Mouse (Mus musculus): Measurements from ENCODE around the gene AW146154.
"Not testable (repeated sequence)": the region's sequence is repeated elsewhere in the genome, so short reads cannot be mapped to it uniquely, and the experiment has no call there.

Gene AW146154

DNA sequence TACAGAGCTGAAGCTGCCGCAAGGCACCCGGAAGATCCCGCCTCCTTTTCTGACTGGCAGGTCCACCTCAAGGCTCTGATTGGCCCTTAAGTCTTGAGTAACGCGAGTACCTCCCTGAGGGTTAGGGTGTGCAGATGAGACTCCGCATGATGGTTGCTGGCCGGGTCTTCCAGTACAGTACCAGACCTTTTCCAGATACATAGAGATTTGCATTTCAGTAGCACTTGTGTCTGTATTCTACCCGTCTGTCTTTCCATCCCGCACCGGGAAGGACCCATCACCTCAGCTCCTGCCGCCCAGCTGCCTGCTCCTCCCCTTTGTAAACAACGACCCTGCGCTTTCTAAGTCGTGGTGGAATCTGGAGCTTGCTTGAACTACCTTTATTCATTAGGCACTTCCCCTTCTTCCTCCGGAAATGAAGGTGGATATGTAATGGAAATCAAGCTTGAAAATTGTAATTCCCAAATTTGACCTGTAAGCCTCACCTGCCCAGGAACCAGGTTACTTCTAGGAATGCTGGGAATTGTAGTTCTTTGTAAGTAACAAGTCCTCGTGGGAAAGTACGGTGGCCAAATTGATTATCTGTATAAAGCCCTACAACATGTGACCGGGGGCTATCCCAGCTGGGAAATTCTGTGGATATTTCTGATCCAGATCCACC is at the start of gene AW146154, which contains the start of gene Gm20449:
TSS of gene AW146154 (minus strand) at position 502 of the 661 bp plus-strand sequence.
TSS of gene Gm20449 (minus strand) at position 29 of the 661 bp plus-strand sequence.
- peak; percentile 74 for DNase-seq (ENCODE audit: low read depth, low spot score)

DNA sequence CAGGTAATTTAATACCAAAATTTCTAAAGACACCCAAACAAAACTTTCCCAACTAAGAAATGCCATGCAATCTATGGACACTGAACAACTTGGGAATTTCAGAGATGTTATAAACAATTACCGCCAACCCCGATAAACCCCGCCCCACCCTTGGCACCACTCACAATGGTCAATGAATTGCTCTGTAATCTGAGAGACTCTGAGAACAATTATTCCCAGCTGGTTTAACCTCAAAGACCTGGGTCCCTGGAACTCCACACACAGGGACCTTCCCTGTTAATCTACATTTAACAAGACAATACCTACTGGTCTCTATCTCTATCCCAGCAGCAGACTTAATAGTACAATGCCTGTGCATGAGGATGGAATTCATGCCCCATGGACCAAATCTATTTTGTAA is 13.0 kb upstream of the AW146154 start:
- DNase-seq (ENCODE audit: low read depth, low spot score), result no peak

GRCm38 (mm10) chr7:41512207-41512606 is 12.5 kb upstream of the AW146154 start:
- no peak for DNase-seq (ENCODE audit: low read depth, low spot score)

DNA sequence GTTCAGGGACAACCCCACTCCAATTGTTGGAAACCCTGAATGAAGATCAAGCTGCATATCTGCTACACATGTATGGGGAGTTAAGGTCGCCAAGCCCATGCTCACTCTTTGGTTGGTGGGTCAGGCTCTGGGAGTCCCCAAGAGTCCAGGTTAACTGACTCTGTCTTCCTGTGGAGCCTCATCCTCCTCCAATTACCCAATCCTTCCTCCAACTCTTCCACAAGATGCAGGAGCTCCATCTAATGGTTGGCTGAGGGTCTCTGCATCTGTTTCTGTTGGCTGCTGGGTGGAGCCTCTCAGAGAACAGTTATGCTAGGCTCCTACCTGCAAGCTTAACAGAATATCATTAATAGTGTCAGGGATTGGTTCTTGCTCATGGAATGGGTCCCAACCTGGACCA is 2.7 kb upstream of the AW146154 start:
- DNase-seq (ENCODE audit: low read depth, low spot score), result no peak

DNA sequence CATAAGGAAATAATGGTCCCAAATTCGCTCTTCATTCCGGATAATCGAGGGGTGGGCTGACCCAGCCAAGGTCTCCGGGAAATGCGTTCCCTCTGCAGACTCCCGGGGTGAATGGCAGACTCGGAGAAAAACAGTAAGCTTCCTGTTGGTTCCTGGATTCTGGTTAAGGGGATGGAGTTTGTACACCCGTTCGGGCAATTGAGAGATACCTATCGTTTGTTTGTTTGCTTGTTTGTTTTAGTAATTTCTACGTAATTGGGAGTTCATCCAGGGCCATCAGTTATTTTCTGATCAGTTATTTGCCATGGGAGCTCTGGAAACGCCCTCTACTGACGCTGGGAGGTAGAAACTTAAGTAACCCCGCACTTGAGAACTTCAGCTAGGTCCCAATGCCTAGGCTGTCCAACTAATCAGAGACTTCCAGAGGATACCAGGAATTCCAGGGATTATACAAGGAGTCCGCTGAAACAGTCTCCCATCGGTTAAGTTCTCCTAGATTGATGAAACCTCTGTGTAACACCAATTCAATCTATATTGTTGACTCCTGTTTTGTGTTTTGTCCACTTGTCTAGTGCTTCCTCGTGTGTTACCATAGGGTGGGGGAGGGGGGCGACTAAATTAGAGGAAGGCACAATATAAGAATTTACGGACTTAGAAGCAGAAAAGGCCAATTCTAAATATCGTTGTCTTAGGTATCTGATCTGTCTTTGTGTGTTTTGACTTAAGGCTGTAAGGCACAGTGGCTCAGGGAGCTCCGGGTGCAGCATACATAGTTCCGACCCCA is 653 bp upstream of the AW146154 start:
- peak; percentile 49 for DNase-seq (ENCODE audit: low read depth, low spot score)

DNA sequence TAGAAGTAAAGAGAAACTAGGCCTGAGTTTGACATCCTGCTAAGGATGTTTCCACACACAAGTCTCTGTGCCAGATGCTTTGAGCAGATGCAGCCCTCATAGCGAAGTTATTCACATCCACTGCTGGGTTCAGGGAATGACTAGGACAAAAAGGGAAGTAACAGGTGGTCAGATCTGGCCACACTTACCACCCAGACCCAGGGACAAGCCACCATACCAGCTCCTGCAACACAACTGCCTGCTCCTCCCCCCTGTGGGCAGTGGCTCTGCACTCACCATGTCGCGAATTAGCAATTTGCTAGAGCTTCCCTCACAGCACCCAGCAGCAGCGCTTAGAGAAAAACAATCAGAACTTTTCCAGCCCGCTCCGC is 687 bp downstream of the AW146154 start:
- DNase-seq (ENCODE audit: low read depth, low spot score), result not testable (repeated sequence)

- DNase-seq (ENCODE audit: low read depth, low spot score), result not testable (repeated sequence)
Measured at GRCm38 (mm10) chr7:41498464-41498863, 1.2 kb downstream of the AW146154 start.

- DNase-seq (ENCODE audit: low read depth, low spot score), result no peak
Measured at GRCm38 (mm10) chr7:41497871-41498270, 1.8 kb downstream of the AW146154 start.

GRCm38 (mm10) chr7:41451864-41452263 is 47.8 kb downstream of the AW146154 start:
- DNase-seq (ENCODE audit: low read depth, low spot score), result no peak

DNA sequence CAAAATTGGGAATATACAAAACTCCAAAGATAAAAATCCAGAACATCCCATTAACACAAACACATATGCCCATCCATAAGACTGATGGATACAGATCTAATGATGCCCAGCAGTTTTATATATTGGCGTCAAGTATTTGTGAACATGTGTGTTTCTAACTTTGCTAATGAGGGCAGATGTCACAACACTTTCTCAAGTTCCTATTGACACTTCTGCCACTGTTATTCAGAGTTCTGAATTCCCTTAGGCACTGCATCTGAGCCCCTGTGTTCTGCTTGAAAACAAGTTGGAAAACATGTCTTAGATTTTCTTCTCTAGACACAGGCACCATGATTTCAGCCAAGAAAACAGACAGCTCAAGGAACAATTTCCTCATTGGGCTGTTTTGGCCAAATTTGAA is 51.1 kb downstream of the AW146154 start, which contains the start of gene Vmn2r57:
TSS of gene Vmn2r57 (minus strand) at position 101 of the 400 bp plus-strand sequence.
- not testable (repeated sequence) for DNase-seq (ENCODE audit: low read depth, low spot score)

All from WW6 (cell line).